8 mouse cellular contexts compared by ENCODE assay signal in genomic region chr11:51620084-51620483, GRCm38 (mm10). TPM values are rescaled to one million over a fixed set of nuclear protein-coding genes. Genes with fewer than 3 reads are reported as not detected.
DNase-seq lines count a peak whose midpoint lies in the region; ATAC-seq and TF ChIP-seq lines count a peak whose summit lies in the region.

No protein-coding gene starts in this region.

- H3K4me3 ChIP-seq in heart, embryonic 14.5 days (ENCODE audit: control insufficient read depth in 1 of 2, insufficient read depth in 1 of 2, low read depth in 1 of 2, low read length in 2 of 2) = peak overlapping the region; percentile 88 to 89
- peak overlapping the region; percentile 94 to 95 for H3K4me3 ChIP-seq in ES-E14 (ENCODE audit: insufficient read depth in 1 of 2, low read depth in 1 of 2, low read length in 2 of 2, poor library complexity in 1 of 2, severe bottlenecking in 1 of 2)
- peak overlapping the region; percentile 61 for H3K4me3 ChIP-seq in forebrain, embryonic 16.5 days (replicated peaks; ENCODE audit: low read length)
- H3K4me3 ChIP-seq in liver, postnatal 0 days (ENCODE audit: low read depth, low read length) = peak overlapping the region; percentile 81

- ATAC-seq in heart, embryonic 14.5 days (ENCODE audit: insufficient number of reproducible peaks, insufficient read depth, low FRiP score, low read depth) = no peak
- no peak for ATAC-seq in forebrain, embryonic 16.5 days
- no peak for ATAC-seq in liver, postnatal 0 days

- H3K27me3 ChIP-seq in heart, embryonic 14.5 days (ENCODE audit: control insufficient read depth, insufficient read depth, low read length) = no peaks in the 10 kb centered on the region
- H3K27me3 ChIP-seq in forebrain, embryonic 16.5 days (replicated peaks; ENCODE audit: control insufficient read depth, insufficient read depth, low read length) = no peaks in the 10 kb centered on the region
- H3K27me3 ChIP-seq in liver, postnatal 0 days (ENCODE audit: insufficient read depth, low read length) = no peaks in the 10 kb centered on the region

- intact Hi-C loops in heart, postnatal 14 days (cut with DNase I) = no loop called here

- H3K36me3 ChIP-seq in heart, embryonic 14.5 days (ENCODE audit: control insufficient read depth, insufficient read depth, low read length) = peaks cover 33% of the 10 kb centered on the region
- H3K36me3 ChIP-seq in ES-E14 (ENCODE audit: control insufficient read depth, insufficient read depth, low read length, poor library complexity, severe bottlenecking) = peaks cover 39% of the 10 kb centered on the region
- peaks cover 24% of the 10 kb centered on the region for H3K36me3 ChIP-seq in forebrain, embryonic 16.5 days (ENCODE audit: control insufficient read depth, insufficient read depth)
- H3K36me3 ChIP-seq in liver, postnatal 0 days (replicated peaks; ENCODE audit: insufficient read depth, low read length) = peaks cover 29% of the 10 kb centered on the region

- no peak for TF ChIP-seq EP300 in liver, postnatal 0 days (IDR thresholded peaks at IDR 0.05; ENCODE audit: low read depth)

- WGBS in heart, embryonic 14.5 days = under 1% methylated on average over 11 of the region's 11 CpGs
- WGBS in forebrain, embryonic 16.5 days = 1% methylated on average over 11 of the region's 11 CpGs
- under 1% methylated on average over 11 of the region's 11 CpGs for WGBS in liver, postnatal 0 days (ENCODE audit: insufficient replicate concordance)

- H3K27ac ChIP-seq in heart, embryonic 14.5 days (replicated peaks in 1 of 2; ENCODE audit: control insufficient read depth in 1 of 2, insufficient read depth in 1 of 2, low read depth in 2 of 2, low read length in 2 of 2) = peak overlapping the region; percentile 32 to 50
- H3K27ac ChIP-seq in ES-E14 (ENCODE audit: insufficient read depth, low read depth, low read length, poor library complexity, severe bottlenecking) = peak overlapping the region; percentile 84
- H3K27ac ChIP-seq in forebrain, embryonic 16.5 days (ENCODE audit: low read length) = no peak overlapping the region
- H3K27ac ChIP-seq in liver, postnatal 0 days (ENCODE audit: low read depth) = peak overlapping the region; percentile 80

- no peaks in the 10 kb centered on the region for H3K9me3 ChIP-seq in heart, embryonic 14.5 days (ENCODE audit: control insufficient read depth, low read length)
- no peaks in the 10 kb centered on the region for H3K9me3 ChIP-seq in ES-E14 (ENCODE audit: control insufficient read depth, insufficient read depth, low read depth, low read length)
- no peaks in the 10 kb centered on the region for H3K9me3 ChIP-seq in forebrain, embryonic 16.5 days (ENCODE audit: control insufficient read depth, low read length)
- H3K9me3 ChIP-seq in liver, postnatal 0 days (ENCODE audit: low read length) = no peaks in the 10 kb centered on the region

- H3K9ac ChIP-seq in heart, embryonic 14.5 days (ENCODE audit: low read length) = peak overlapping the region; percentile 83
- peak overlapping the region; percentile 99 for H3K9ac ChIP-seq in ES-E14 (ENCODE audit: insufficient read depth, low read depth, low read length, poor library complexity, severe bottlenecking)
- H3K9ac ChIP-seq in forebrain, embryonic 16.5 days (replicated peaks; ENCODE audit: low read depth, low read length) = peak overlapping the region; percentile 54
- H3K9ac ChIP-seq in liver, postnatal 0 days (replicated peaks) = peak overlapping the region; percentile 93

- peak overlapping the region; percentile 93 for H3K4me2 ChIP-seq in heart, embryonic 14.5 days (ENCODE audit: low read length)
- peak overlapping the region; percentile 65 for H3K4me2 ChIP-seq in forebrain, embryonic 16.5 days (ENCODE audit: low read length)
- H3K4me2 ChIP-seq in liver, postnatal 0 days (ENCODE audit: low read depth, low read length) = peak overlapping the region; percentile 94

- TF ChIP-seq CTCF in liver, postnatal 0 days (IDR thresholded peaks at IDR 0.05; ENCODE audit: low read depth) = no peak

- in situ Hi-C loops in ES-E14 (cut with MboI; ENCODE audit: low sequenced_read_pairs in 2 of 2, unreplicated experiment in 2 of 2) = no loop called here

- DNase-seq in heart, postnatal 14 days = no peak
- DNase-seq in ES-E14 (ENCODE audit: low read depth, low spot score) = no peak
- no peak for DNase-seq in liver, postnatal 0 days
- no peak for DNase-seq in adipocyte (ENCODE audit: low spot score)
- no peak for DNase-seq in thymus, postnatal 0 days (ENCODE audit: low spot score)
- no peak for DNase-seq in urinary bladder, adult 2 months (ENCODE audit: low spot score)

- H3K4me1 ChIP-seq in heart, embryonic 14.5 days (ENCODE audit: control insufficient read depth in 2 of 2, insufficient read depth in 2 of 2, low read length in 2 of 2) = peaks cover 6 to 15% of the 10 kb centered on the region in 2 experiments; a peak in 3 of 4 replicates
- peaks cover 0 to 9% of the 10 kb centered on the region in 2 experiments; a peak in 2 of 4 replicates for H3K4me1 ChIP-seq in ES-E14 (ENCODE audit: control insufficient read depth in 2 of 2, insufficient read depth in 2 of 2, low read length in 2 of 2, poor library complexity in 1 of 2)
- peaks cover 22% of the 10 kb centered on the region for H3K4me1 ChIP-seq in forebrain, embryonic 16.5 days (replicated peaks; ENCODE audit: control insufficient read depth, insufficient read depth, low read length)
- H3K4me1 ChIP-seq in liver, postnatal 0 days (ENCODE audit: insufficient read depth) = peaks cover 19% of the 10 kb centered on the region

TF ChIP-seq in ES-E14, 5 proteins besides CTCF, POLR2A, EP300 and RAD21:
- TF ChIP-seq CHD2 (IDR thresholded peaks at IDR 0.05; ENCODE audit: low read depth, low read length) = no peak
- TF ChIP-seq HCFC1 (IDR thresholded peaks at IDR 0.05; ENCODE audit: borderline replicate concordance, insufficient read depth, low read length) = no peak
- no peak for TF ChIP-seq ZNF384 (IDR thresholded peaks at IDR 0.05; ENCODE audit: low read depth, low read length)
- no peak for TF ChIP-seq ZC3H11A (IDR thresholded peaks at IDR 0.05; ENCODE audit: borderline replicate concordance, low read depth, low read length)
- no peak for TF ChIP-seq MAFK (IDR thresholded peaks at IDR 0.05; ENCODE audit: insufficient read depth, low read depth, low read length)

RNA-seq across cellular contexts. Expression of gene Nhp2, which starts 0.5 kb away (rescaled TPM):
- 87.9 and 89.9 TPM in 2 replicates for polyA plus RNA-seq in heart, embryonic 14.5 days (2014; fragmentation: Nextera tagmentation; extraction: Ambion mirVana)
- total RNA-seq in heart, postnatal 14 days (2021) = 10 to 100 TPM; 19.5 to 21.3 TPM
- 452 and 461 TPM in 2 replicates for total RNA-seq in ES-E14 (2012; rRNA removed)
- 94.1 and 97.9 TPM in 2 replicates for polyA plus RNA-seq in forebrain, embryonic 16.5 days (2015; fragmentation: Nextera tagmentation; extraction: Ambion mirVana)
- 70.1 and 76.2 TPM in 2 replicates for polyA plus RNA-seq in liver, postnatal 0 days (2015; fragmentation: Nextera tagmentation; extraction: Ambion mirVana)
- 196 and 207 TPM in 2 replicates for polyA plus RNA-seq in thymus, postnatal 0 days (2015; fragmentation: Nextera tagmentation; extraction: Ambion mirVana)
- polyA plus RNA-seq in urinary bladder, adult 2 months (2012; rRNA removed) = 48.8 and 55.7 TPM in 2 replicates

RNA-seq across cellular contexts. Expression of gene Hnrnpab, which starts 13.4 kb away (rescaled TPM):
- polyA plus RNA-seq in heart, embryonic 14.5 days (2014; fragmentation: Nextera tagmentation; extraction: Ambion mirVana) = 350 and 369 TPM in 2 replicates
- total RNA-seq in heart, postnatal 14 days (2021) = 100 to 1,000 TPM; 141 to 163 TPM
- 334 and 505 TPM in 2 replicates for total RNA-seq in ES-E14 (2012; rRNA removed)
- polyA plus RNA-seq in forebrain, embryonic 16.5 days (2015; fragmentation: Nextera tagmentation; extraction: Ambion mirVana) = 441 and 518 TPM in 2 replicates
- polyA plus RNA-seq in liver, postnatal 0 days (2015; fragmentation: Nextera tagmentation; extraction: Ambion mirVana) = 114 and 130 TPM in 2 replicates
- 505 and 542 TPM in 2 replicates for polyA plus RNA-seq in thymus, postnatal 0 days (2015; fragmentation: Nextera tagmentation; extraction: Ambion mirVana)
- 198 and 201 TPM in 2 replicates for polyA plus RNA-seq in urinary bladder, adult 2 months (2012; rRNA removed)

RNA-seq across cellular contexts. Expression of gene Rmnd5b, which starts 15.6 kb away (rescaled TPM):
- 32.1 and 34.3 TPM in 2 replicates for polyA plus RNA-seq in heart, embryonic 14.5 days (2014; fragmentation: Nextera tagmentation; extraction: Ambion mirVana)
- total RNA-seq in heart, postnatal 14 days (2021) = 10 to 100 TPM; 16.0 to 16.3 TPM
- total RNA-seq in ES-E14 (2012; rRNA removed) = 41.1 and 96.5 TPM in 2 replicates
- polyA plus RNA-seq in forebrain, embryonic 16.5 days (2015; fragmentation: Nextera tagmentation; extraction: Ambion mirVana) = 80.9 and 85.6 TPM in 2 replicates
- 13.0 and 16.0 TPM in 2 replicates for polyA plus RNA-seq in liver, postnatal 0 days (2015; fragmentation: Nextera tagmentation; extraction: Ambion mirVana)
- 62.4 and 66.1 TPM in 2 replicates for polyA plus RNA-seq in thymus, postnatal 0 days (2015; fragmentation: Nextera tagmentation; extraction: Ambion mirVana)
- 35.3 and 43.4 TPM in 2 replicates for polyA plus RNA-seq in urinary bladder, adult 2 months (2012; rRNA removed)

RNA-seq across cellular contexts. Expression of gene N4bp3, which starts 30.6 kb away (rescaled TPM):
- 10.7 and 12.9 TPM in 2 replicates for polyA plus RNA-seq in heart, embryonic 14.5 days (2014; fragmentation: Nextera tagmentation; extraction: Ambion mirVana)
- 10 to 100 TPM; 22.1 to 23.1 TPM for total RNA-seq in heart, postnatal 14 days (2021)
- 23.7 and 43.8 TPM in 2 replicates for total RNA-seq in ES-E14 (2012; rRNA removed)
- 10.2 and 12.9 TPM in 2 replicates for polyA plus RNA-seq in forebrain, embryonic 16.5 days (2015; fragmentation: Nextera tagmentation; extraction: Ambion mirVana)
- polyA plus RNA-seq in liver, postnatal 0 days (2015; fragmentation: Nextera tagmentation; extraction: Ambion mirVana) = 2.4 and 2.8 TPM in 2 replicates
- polyA plus RNA-seq in thymus, postnatal 0 days (2015; fragmentation: Nextera tagmentation; extraction: Ambion mirVana) = 22.8 and 26.5 TPM in 2 replicates
- polyA plus RNA-seq in urinary bladder, adult 2 months (2012; rRNA removed) = 4.2 and 4.9 TPM in 2 replicates

RNA-seq across cellular contexts. Expression of gene D930048N14Rik, which starts 30.7 kb away (rescaled TPM):
- polyA plus RNA-seq in heart, embryonic 14.5 days (2014; fragmentation: Nextera tagmentation; extraction: Ambion mirVana) = 0.94 and 1.2 TPM in 2 replicates
- total RNA-seq in heart, postnatal 14 days (2021) = 1 to 10 TPM; 1.3 to 1.4 TPM
- 4.1 and 12.2 TPM in 2 replicates for total RNA-seq in ES-E14 (2012; rRNA removed)
- 0.58 and 0.70 TPM in 2 replicates for polyA plus RNA-seq in forebrain, embryonic 16.5 days (2015; fragmentation: Nextera tagmentation; extraction: Ambion mirVana)
- 0.15 and 0.34 TPM in 2 replicates for polyA plus RNA-seq in liver, postnatal 0 days (2015; fragmentation: Nextera tagmentation; extraction: Ambion mirVana)
- 1.8 TPM in 2 replicates for polyA plus RNA-seq in thymus, postnatal 0 days (2015; fragmentation: Nextera tagmentation; extraction: Ambion mirVana)
- 15.1 and 20.6 TPM in 2 replicates for polyA plus RNA-seq in urinary bladder, adult 2 months (2012; rRNA removed)
